Mouse (Mus musculus) intestine, postnatal 0 days (tissue): ENCODE measurements around the gene Npcd. TPM values are rescaled to one million over a fixed set of nuclear protein-coding genes. Genes with fewer than 3 reads are reported as not detected.
"Not testable (repeated sequence)": the region's sequence is repeated elsewhere in the genome, so short reads cannot be mapped to it uniquely, and the experiment has no call there.

Experiments used
- ATAC-seq: fragments of 200-750 bp; cut with Nextera tagmentation; 2 replicates; pipeline ENCODE4 v1.8.0; 2017; ENCODE audit warnings: mild to moderate bottlenecking, moderate TSS enrichment, moderate library complexity
- H3K27ac ChIP-seq: fragments of 300-500 bp; sonication (generic); 2 replicates; pipeline ENCODE4 v1.5.1; 2014; ENCODE audit warnings: mild to moderate bottlenecking, low read depth, low read length, moderate library complexity
- H3K27me3 ChIP-seq: fragments of 300-500 bp; sonication (generic); replicated peaks from 2 replicates; pipeline ENCODE4 v1.6.1; 2014; ENCODE audit warnings: low read length, mixed read lengths; ENCODE audit not compliant: control insufficient read depth, insufficient read depth
- H3K36me3 ChIP-seq: fragments of 300-500 bp; sonication (generic); 2 replicates; pipeline ENCODE4 v1.6.1; 2014; ENCODE audit warnings: mild to moderate bottlenecking, moderate library complexity; ENCODE audit not compliant: control insufficient read depth, insufficient read depth
- H3K4me1 ChIP-seq: fragments of 300-500 bp; sonication (generic); replicated peaks from 2 replicates; pipeline ENCODE4 v1.6.1; 2014; ENCODE audit warnings: antibody characterized with exemption, low read length, mixed read lengths; ENCODE audit not compliant: control insufficient read depth, insufficient read depth
- H3K4me2 ChIP-seq: fragments of 300-500 bp; sonication (generic); replicated peaks from 2 replicates; pipeline ENCODE4 v1.6.1; 2014; ENCODE audit warnings: low read depth, mild to moderate bottlenecking, moderate library complexity
- H3K4me3 ChIP-seq: fragments of 300-500 bp; sonication (generic); 2 replicates; pipeline ENCODE4 v1.5.1; 2014; ENCODE audit warnings: low read depth, low read length
- H3K9ac ChIP-seq: fragments of 300-500 bp; sonication (generic); 2 replicates; pipeline ENCODE4 v1.6.1; 2014; ENCODE audit warnings: mild to moderate bottlenecking, low read depth, low read length
- H3K9me3 ChIP-seq: fragments of 300-500 bp; sonication (generic); 2 replicates; pipeline ENCODE4 v1.6.1; 2016; ENCODE audit warnings: mixed run types; ENCODE audit not compliant: control insufficient read depth
- CTCF ChIP-seq: sonication (generic); IDR thresholded peaks from 2 replicates; pipeline ENCODE4 v1.5.1; 2016; ENCODE audit warnings: low read depth, mild to moderate bottlenecking, control low read depth, antibody characterized with exemption, moderate library complexity
- WGBS: fragments of 180-500 bp; shearing (Covaris S2); extraction: QIAGEN DNeasy Blood & Tissue Kit; methylation state at CpG from one replicate; pipeline ENCODE4 v1.1.7; 2014; 5-methylcytosine and 5-hydroxymethylcytosine counted together
- polyA plus RNA-seq: library from polyadenylated mRNA; unstranded; fragments of >200 nt; fragmentation: Nextera tagmentation; extraction: Ambion mirVana; gene quantifications from 2 replicates; pipeline ENCODE4 v1.2.1, GENCODE M21; 2015

Npcd gene
- polyA plus RNA-seq, 1 experiment from 2014 or later: not detected

DNA sequence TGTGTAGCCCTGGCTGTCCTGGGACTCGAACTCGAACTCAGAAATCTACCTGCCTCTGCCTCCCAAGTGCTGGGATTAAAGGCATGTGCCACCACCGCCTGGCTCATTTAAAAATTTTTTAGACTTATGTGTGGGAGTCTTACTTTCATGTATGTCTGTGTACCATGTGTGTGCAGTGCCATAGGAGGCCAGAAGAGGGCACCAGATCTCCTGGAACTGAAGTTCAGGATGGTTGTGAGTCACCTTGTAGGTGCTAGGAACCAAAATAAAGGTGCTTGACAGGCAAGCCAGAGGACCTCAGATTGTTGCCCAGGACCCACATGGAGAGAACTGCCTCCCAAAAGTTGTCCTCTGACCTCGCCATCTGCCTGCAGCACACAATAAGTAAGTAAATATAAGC lies 15.7 kb downstream of the Npcd start:
- WGBS: 86% methylated on average over 4 of the region's 4 CpGs
- no peak overlapping the region for H3K4me3 ChIP-seq
- no peaks in the 10 kb centered on the region for H3K36me3 ChIP-seq
- TF ChIP-seq CTCF: peak; percentile 42
- ATAC-seq: no peak
- no peaks in the 10 kb centered on the region for H3K9me3 ChIP-seq
- no peaks in the 10 kb centered on the region for H3K4me1 ChIP-seq
- H3K27ac ChIP-seq: no peak overlapping the region
- H3K27me3 ChIP-seq: no peaks in the 10 kb centered on the region
- no peak overlapping the region for H3K9ac ChIP-seq
- no peak overlapping the region for H3K4me2 ChIP-seq

DNA sequence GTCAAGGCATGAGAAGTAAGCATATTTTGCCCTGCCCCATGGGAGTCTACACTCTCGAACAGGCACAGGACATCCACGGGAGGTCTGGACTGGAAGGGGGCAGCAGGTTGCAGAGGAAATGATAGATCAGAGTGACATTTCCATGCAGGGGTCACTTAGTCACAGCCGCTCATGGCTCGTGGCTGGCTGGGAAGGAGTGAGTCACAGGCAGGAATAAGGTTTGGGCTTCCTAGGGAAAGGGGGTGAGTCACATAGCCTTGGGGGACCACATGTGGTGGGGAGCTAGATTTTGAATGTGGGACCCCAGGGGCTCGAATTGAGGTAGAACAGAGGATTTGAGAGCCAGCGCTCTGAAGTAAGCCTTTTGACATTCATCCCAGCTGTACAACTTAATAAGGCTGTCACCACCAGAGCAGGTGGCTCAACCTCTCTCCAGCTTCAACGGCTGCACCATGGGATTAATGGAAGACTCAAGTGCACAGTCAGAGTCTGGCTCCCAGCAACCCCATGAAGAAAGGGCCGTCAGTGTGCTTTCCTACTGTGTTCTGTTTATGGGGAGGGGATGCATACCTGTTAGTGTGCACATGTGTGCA lies 20.3 kb downstream of the Npcd start:
- Histone ChIP-seq H3K9ac (no peak overlapping the region), H3K9me3 (no peaks in the 10 kb centered on the region), H3K4me1 (no peaks in the 10 kb centered on the region), H3K27ac (no peak overlapping the region), H3K27me3 (no peaks in the 10 kb centered on the region; the same call in 1 of the 2 replicates), H3K4me2 (no peak overlapping the region), H3K36me3 (no peaks in the 10 kb centered on the region), H3K4me3 (no peak overlapping the region)
- no peak for ATAC-seq
- no peak for TF ChIP-seq CTCF
- 50% methylated on average over 8 of the region's 8 CpGs for WGBS

DNA sequence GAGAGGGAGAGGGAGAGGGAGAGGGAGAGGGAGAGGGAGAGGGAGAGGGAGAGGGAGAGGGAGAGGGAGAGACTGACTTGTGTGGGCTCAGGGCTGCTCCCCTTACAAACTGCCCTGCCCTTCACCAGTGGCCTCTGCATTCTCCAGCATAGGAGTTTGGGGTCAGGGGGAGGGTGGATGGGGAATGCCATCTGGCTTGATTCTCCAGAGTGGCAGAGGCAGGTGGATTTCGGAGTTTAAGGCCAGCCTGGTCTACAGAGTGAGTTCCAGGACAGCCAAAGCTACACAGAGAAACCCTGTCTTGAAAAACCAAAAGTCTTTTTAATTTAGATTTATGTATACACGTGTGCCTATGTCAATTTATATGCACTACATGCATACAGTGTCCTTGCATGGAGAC lies 21.2 kb downstream of the Npcd start:
- not testable (repeated sequence) for H3K9ac ChIP-seq, H3K9me3 ChIP-seq, H3K36me3 ChIP-seq, H3K4me1 ChIP-seq, H3K27ac ChIP-seq, H3K27me3 ChIP-seq, ATAC-seq, H3K4me2 ChIP-seq, H3K4me3 ChIP-seq
- 51% methylated on average over 2 of the region's 2 CpGs for WGBS

- Histone ChIP-seq H3K27ac (no peak overlapping the region), H3K36me3 (no peaks in the 10 kb centered on the region), H3K27me3 (peaks cover 16% of the 10 kb centered on the region), H3K4me2 (no peak overlapping the region), H3K9me3 (no peaks in the 10 kb centered on the region), H3K4me3 (no peak overlapping the region), H3K9ac (no peak overlapping the region), H3K4me1 (no peaks in the 10 kb centered on the region)
- no peak for TF ChIP-seq CTCF
- WGBS: 59% methylated on average over 4 of the region's 4 CpGs
- ATAC-seq: no peak
Measured at GRCm38 (mm10) chr15:79810997-79811396, 23.0 kb downstream of the Npcd start.

- Histone ChIP-seq H3K4me2 (no peak overlapping the region), H3K4me1 (no peaks in the 10 kb centered on the region), H3K27ac (no peak overlapping the region), H3K4me3 (no peak overlapping the region), H3K36me3 (no peaks in the 10 kb centered on the region), H3K9ac (no peak overlapping the region), H3K27me3 (peaks cover 26% of the 10 kb centered on the region), H3K9me3 (no peaks in the 10 kb centered on the region)
- WGBS: 69% methylated on average over 3 of the region's 3 CpGs
- no peak for TF ChIP-seq CTCF
- no peak for ATAC-seq
Measured at GRCm38 (mm10) chr15:79810061-79810460, 24.0 kb downstream of the Npcd start.

DNA sequence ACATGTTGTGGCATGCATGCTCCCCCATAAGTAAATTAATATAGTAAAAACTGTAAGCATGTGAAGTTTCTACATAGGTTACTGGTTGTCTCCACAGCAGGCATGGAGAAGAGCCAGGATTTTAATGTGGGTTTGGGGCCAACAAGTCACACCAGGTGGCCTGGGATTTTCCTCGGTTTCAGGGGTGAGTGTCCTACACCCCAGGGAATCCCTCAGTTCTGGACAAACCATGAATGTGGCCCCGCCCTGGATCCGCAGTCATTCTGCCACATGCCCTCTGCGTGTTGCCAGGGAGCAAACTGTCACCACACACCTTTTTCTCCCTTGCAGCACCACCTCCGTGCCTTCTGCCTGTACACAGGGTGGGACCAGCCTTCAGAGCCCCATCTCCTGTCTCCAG lies 25.4 kb downstream of the Npcd start:
- Histone ChIP-seq H3K36me3 (no peaks in the 10 kb centered on the region), H3K27me3 (peaks cover 39% of the 10 kb centered on the region), H3K4me3 (no peak overlapping the region), H3K9ac (no peak overlapping the region), H3K4me1 (no peaks in the 10 kb centered on the region; the same call in 1 of the 2 replicates), H3K27ac (no peak overlapping the region), H3K4me2 (no peak overlapping the region), H3K9me3 (no peaks in the 10 kb centered on the region)
- no peak for ATAC-seq
- WGBS: 46% methylated on average over 5 of the region's 5 CpGs
- no peak for TF ChIP-seq CTCF

DNA sequence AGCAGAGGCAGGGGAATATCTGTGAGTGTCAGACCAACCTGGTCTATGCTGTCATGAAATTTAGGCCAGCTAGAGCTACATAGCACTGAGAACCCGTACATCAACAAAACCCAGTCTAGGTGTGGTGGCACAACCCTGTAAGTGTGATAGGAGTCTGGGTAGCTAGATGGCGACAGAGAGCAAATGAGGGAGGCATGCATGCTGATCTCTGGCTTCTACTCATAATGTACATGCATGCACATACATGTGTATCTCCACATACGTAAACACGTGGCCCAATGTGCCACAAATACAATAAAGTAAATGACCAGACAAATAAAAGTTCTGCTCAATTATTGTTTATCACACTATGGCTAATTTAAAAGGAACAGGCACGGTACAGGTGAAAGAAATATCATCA lies 25.9 kb downstream of the Npcd start:
- H3K9me3 ChIP-seq: no peaks in the 10 kb centered on the region
- no peak overlapping the region for H3K9ac ChIP-seq
- no peak overlapping the region for H3K4me3 ChIP-seq
- H3K36me3 ChIP-seq: no peaks in the 10 kb centered on the region
- 31% methylated on average over 5 of the region's 5 CpGs for WGBS
- H3K4me2 ChIP-seq: no peak overlapping the region
- no peak overlapping the region for H3K27ac ChIP-seq
- no peaks in the 10 kb centered on the region; the same call in 1 of the 2 replicates for H3K4me1 ChIP-seq
- H3K27me3 ChIP-seq: peaks cover 45% of the 10 kb centered on the region
- TF ChIP-seq CTCF: peak; percentile 90
- no peak for ATAC-seq
